Mouse (Mus musculus) MEL (cell line): Measurements from ENCODE around the gene Mff. TPM values are rescaled to one million over a fixed set of nuclear protein-coding genes. Genes with fewer than 3 reads are reported as not detected.

Source experiments
- DNase-seq: peaks from one replicate; pipeline ENCODE4 v3.0.0; 2011; ENCODE audit warnings: low read depth, low spot score
- H3K27ac ChIP-seq: 2 replicates; pipeline ENCODE4 v1.5.1; 2012; ENCODE audit warnings: low read depth, mild to moderate bottlenecking, control low read depth, low read length, moderate library complexity; ENCODE audit not compliant: control insufficient read depth
- H3K27me3 ChIP-seq, 2 experiments: fragments of 150-350 bp in 1 of 2; sonication (generic) in 1 of 2; 2 replicates each; pipeline ENCODE4 v1.6.1; 2012; ENCODE audit warnings: low read length in 2 of 2, mild to moderate bottlenecking in 2 of 2, improper control_type of control experiment in 1 of 2, moderate library complexity in 1 of 2; ENCODE audit not compliant: insufficient read depth in 2 of 2, control insufficient read depth in 1 of 2
- H3K36me3 ChIP-seq, 2 experiments: 2 replicates each; pipeline ENCODE4 v1.6.1; 2012 to 2014; ENCODE audit warnings: low read length in 2 of 2, improper control_type of control experiment in 1 of 2, inconsistent platforms in 1 of 2, mild to moderate bottlenecking in 1 of 2; ENCODE audit not compliant: insufficient read depth in 2 of 2, control insufficient read depth in 1 of 2
- H3K4me1 ChIP-seq, 2 experiments: fragments of 150-350 bp in 1 of 2; sonication (generic) in 1 of 2; 2 replicates each; pipeline ENCODE4 v1.6.1; 2012; ENCODE audit warnings: low read length in 2 of 2, improper control_type of control experiment in 1 of 2, mild to moderate bottlenecking in 1 of 2; ENCODE audit not compliant: insufficient read depth in 2 of 2, control insufficient read depth in 1 of 2
- H3K4me3 ChIP-seq, 2 experiments: fragments of 150-350 bp in 1 of 2; sonication (generic) in 1 of 2; 2 replicates each; pipeline ENCODE4 v1.5.1; 2012; ENCODE audit warnings: low read depth in 2 of 2, low read length in 2 of 2, mild to moderate bottlenecking in 2 of 2, moderate library complexity in 2 of 2, control low read depth in 1 of 2, improper control_type of control experiment in 1 of 2; ENCODE audit not compliant: control insufficient read depth in 1 of 2, insufficient read depth in 1 of 2
- H3K79me2 ChIP-seq: 2 replicates; pipeline ENCODE4 v1.6.1; 2012; ENCODE audit warnings: mild to moderate bottlenecking, low read length, moderate library complexity; ENCODE audit not compliant: control insufficient read depth, poor library complexity, insufficient read depth
- H3K9ac ChIP-seq: 2 replicates; pipeline ENCODE4 v1.6.1; 2012; ENCODE audit warnings: low read depth, mild to moderate bottlenecking, control low read depth, low read length, moderate library complexity; ENCODE audit not compliant: control insufficient read depth, poor library complexity, severe bottlenecking
- H3K9me3 ChIP-seq: fragments of 150-350 bp; sonication (generic); replicated peaks from 2 replicates; pipeline ENCODE4 v1.6.1; 2012; ENCODE audit warnings: mild to moderate bottlenecking, low read length, improper control_type of control experiment, moderate library complexity; ENCODE audit not compliant: insufficient read depth
- BHLHE40 ChIP-seq: IDR thresholded peaks from 2 replicates; pipeline ENCODE4 v1.6.1; 2012; ENCODE audit warnings: low read depth, mild to moderate bottlenecking, inconsistent platforms, low read length, improper control_type of control experiment, borderline replicate concordance
- CTCF ChIP-seq, 3 experiments: IDR thresholded peaks in 2 of 3; conservative IDR thresholded peaks in 1 of 3; 2 replicates each; pipeline ENCODE4 v1.5.1; 2011 to 2012; ENCODE audit warnings: low read length in 3 of 3, low read depth in 2 of 3, mild to moderate bottlenecking in 2 of 3, improper control_type of control experiment in 1 of 3, inconsistent platforms in 1 of 3, mixed read lengths in 1 of 3, moderate library complexity in 1 of 3; ENCODE audit not compliant: control insufficient read depth in 1 of 3, insufficient read depth in 1 of 3, poor library complexity in 1 of 3, severe bottlenecking in 1 of 3
- E2F4 ChIP-seq: IDR thresholded peaks from 2 replicates; pipeline ENCODE4 v1.6.1; 2011; ENCODE audit warnings: low read depth, low read length, improper control_type of control experiment, borderline replicate concordance
- EP300 ChIP-seq, 2 experiments: IDR thresholded peaks; 2 replicates each; pipeline ENCODE4 v1.6.1; 2011; ENCODE audit warnings: improper control_type of control experiment in 2 of 2, low read length in 2 of 2, low read depth in 1 of 2, mild to moderate bottlenecking in 1 of 2
- GABPA ChIP-seq: IDR thresholded peaks from 2 replicates; pipeline ENCODE4 v1.6.1; 2012; ENCODE audit warnings: low read depth, mild to moderate bottlenecking, inconsistent platforms, low read length, improper control_type of control experiment, moderate library complexity
- GATA1 ChIP-seq: IDR thresholded peaks from 2 replicates; pipeline ENCODE4 v1.6.1; 2011; ENCODE audit warnings: low read depth, low read length, improper control_type of control experiment
- MAFK ChIP-seq: IDR thresholded peaks from 2 replicates; pipeline ENCODE4 v1.6.1; 2011; ENCODE audit warnings: low read depth, mild to moderate bottlenecking, low read length, improper control_type of control experiment, borderline replicate concordance
- MEF2A ChIP-seq: IDR thresholded peaks from 2 replicates; pipeline ENCODE4 v1.6.1; 2014; ENCODE audit warnings: low read depth, mild to moderate bottlenecking, inconsistent platforms, low read length, improper control_type of control experiment; ENCODE audit not compliant: poor library complexity, insufficient replicate concordance, severe bottlenecking; ENCODE audit errors: extremely low read depth
- MYB ChIP-seq: IDR thresholded peaks from 2 replicates; pipeline ENCODE4 v1.6.1; 2011; ENCODE audit warnings: mild to moderate bottlenecking, low read depth, low read length, improper control_type of control experiment
- MYC ChIP-seq: IDR thresholded peaks from 2 replicates; pipeline ENCODE4 v1.6.1; 2011; ENCODE audit warnings: low read depth, mild to moderate bottlenecking, low read length, improper control_type of control experiment, moderate library complexity
- NELFE ChIP-seq: IDR thresholded peaks from 2 replicates; pipeline ENCODE4 v1.6.1; 2011; ENCODE audit warnings: low read depth, low read length, improper control_type of control experiment
- POLR2AphosphoS5 ChIP-seq: IDR thresholded peaks from 2 replicates; pipeline ENCODE4 v1.6.1; 2012; ENCODE audit warnings: low read depth, borderline replicate concordance, mild to moderate bottlenecking, inconsistent platforms, low read length, moderate library complexity, mixed read lengths
- RAD21 ChIP-seq: IDR thresholded peaks from 2 replicates; pipeline ENCODE4 v1.6.1; 2011; ENCODE audit warnings: mild to moderate bottlenecking, low read depth, low read length, improper control_type of control experiment
- RCOR1 ChIP-seq: IDR thresholded peaks from 2 replicates; pipeline ENCODE4 v1.6.1; 2012; ENCODE audit warnings: low read depth, mild to moderate bottlenecking, inconsistent platforms, low read length, improper control_type of control experiment
- SIN3A ChIP-seq: IDR thresholded peaks from 2 replicates; pipeline ENCODE4 v1.6.1; 2012; ENCODE audit warnings: low read length, improper control_type of control experiment, inconsistent platforms
- TAL1 ChIP-seq: IDR thresholded peaks from 2 replicates; pipeline ENCODE4 v1.6.1; 2012; ENCODE audit warnings: mild to moderate bottlenecking, inconsistent platforms, low read length, moderate library complexity, mixed read lengths
- TBP ChIP-seq: IDR thresholded peaks from 2 replicates; pipeline ENCODE4 v1.8.0; 2011; ENCODE audit warnings: low read depth, low read length, improper control_type of control experiment
- TCF12 ChIP-seq: IDR thresholded peaks from 2 replicates; pipeline ENCODE4 v1.6.1; 2014; ENCODE audit warnings: low read depth, mild to moderate bottlenecking, inconsistent platforms, low read length, improper control_type of control experiment, moderate library complexity
- UBTF ChIP-seq: IDR thresholded peaks from 2 replicates; pipeline ENCODE4 v1.6.1; 2012; ENCODE audit warnings: low read depth, mild to moderate bottlenecking, inconsistent platforms, low read length, improper control_type of control experiment, moderate library complexity, borderline replicate concordance; ENCODE audit not compliant: insufficient read depth
- USF1 ChIP-seq: IDR thresholded peaks from 2 replicates; pipeline ENCODE4 v1.6.1; 2014; ENCODE audit warnings: low read depth, mild to moderate bottlenecking, inconsistent platforms, low read length, improper control_type of control experiment, moderate library complexity
- USF2 ChIP-seq, 2 experiments: IDR thresholded peaks; 2 replicates each; pipeline ENCODE4 v1.6.1; 2011 to 2012; ENCODE audit warnings: improper control_type of control experiment in 2 of 2, low read length in 2 of 2, borderline replicate concordance in 1 of 2, inconsistent platforms in 1 of 2, low read depth in 1 of 2, mild to moderate bottlenecking in 1 of 2; ENCODE audit not compliant: insufficient read depth in 1 of 2
- ZMIZ1 ChIP-seq: IDR thresholded peaks from 2 replicates; pipeline ENCODE4 v1.6.1; 2012; ENCODE audit warnings: low read depth, mild to moderate bottlenecking, inconsistent platforms, low read length, improper control_type of control experiment, moderate library complexity
- polyA plus RNA-seq, 2 experiments: library from polyadenylated mRNA; stranded (reverse) in 1 of 2; unstranded in 1 of 2; fragments of >175 nt in 1 of 2; fragments of >200 nt in 1 of 2; gene quantifications; 2 replicates each; pipeline versions ENCODE4 v1.2.1 to v1.2.4; 2012; ENCODE audit warnings: low replicate concordance in 2 of 2, low read depth in 1 of 2; ENCODE audit not compliant: insufficient read length in 2 of 2, insufficient read depth in 1 of 2, missing spikeins in 1 of 2
- total RNA-seq: library from RNA; depleted of rRNA; stranded (reverse); fragments of 300-350 nt; gene quantifications from 2 replicates; pipeline ENCODE4 v1.2.3, GENCODE M21; 2012

Gene Mff
- total and polyA plus RNA-seq, 3 experiments = 86.0 to 195 TPM; not detected in 1

GRCm38 (mm10) chr1:82791105-82791504, 66.4 kb downstream of the Mff start:
- Histone ChIP-seq H3K79me2 (no peaks in the 10 kb centered on the region), H3K9me3 (no peaks in the 10 kb centered on the region), H3K9ac (no peak overlapping the region), H3K4me3 (no peak overlapping the region), H3K27me3 (no peaks in the 10 kb centered on the region), H3K36me3 (0 out of 4 replicates have a peak, but pooled peaks cover 0 to 2% of the 10 kb centered on the region in 2 experiments), H3K27ac (no peak overlapping the region), H3K4me1 (peaks cover 0 to 6% of the 10 kb centered on the region in 2 experiments; a peak in 2 of 4 replicates)
- DNase-seq = no peak
- TF ChIP-seq RAD21 (no peak), USF1 (no peak), TCF12 (no peak), EP300 (IDR thresholded peaks at IDR 0.05; ENCODE audit: low read depth in 1 of 2, low read length in 2 of 2) (no peak), NELFE (no peak), GABPA (no peak), RCOR1 (no peak)
- TF ChIP-seq, all 39 proteins: peak for 0

DNA sequence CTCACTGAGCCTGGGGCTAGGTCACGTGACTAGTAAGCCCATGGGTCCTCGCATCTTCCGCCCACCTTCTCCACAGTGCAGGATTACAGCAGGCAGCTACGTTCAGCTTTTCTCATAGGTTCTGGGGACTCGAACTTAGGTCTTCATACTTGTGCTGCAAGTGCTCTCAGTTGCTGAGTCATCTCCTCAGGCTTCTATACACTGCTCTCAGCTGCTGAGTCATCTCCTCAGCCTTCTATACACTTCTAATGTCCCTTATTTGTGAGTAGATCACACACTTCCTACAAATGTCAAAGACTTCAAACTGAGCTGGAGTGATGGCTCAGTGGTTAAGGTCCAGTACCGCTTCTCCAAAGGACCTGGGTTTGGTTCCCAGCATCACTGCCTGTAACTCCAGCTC, 67.5 kb downstream of the Mff start:
- no peaks in the 10 kb centered on the region for H3K79me2 ChIP-seq

GRCm38 (mm10) chr1:82793110-82793509, 68.4 kb downstream of the Mff start:
- Histone ChIP-seq H3K27me3 (no peaks in the 10 kb centered on the region), H3K9me3 (no peaks in the 10 kb centered on the region), H3K4me1 (peaks cover 0 to 3% of the 10 kb centered on the region in 2 experiments; a peak in 1 of 4 replicates), H3K36me3 (no peaks in the 10 kb centered on the region), H3K27ac (no peak overlapping the region), H3K79me2 (no peaks in the 10 kb centered on the region), H3K4me3 (no peak overlapping the region), H3K9ac (no peak overlapping the region)
- DNase-seq = no peak
- TF ChIP-seq MEF2A (no peak), NELFE (no peak), E2F4 (no peak), EP300 (IDR thresholded peaks at IDR 0.05; ENCODE audit: low read depth in 1 of 2, low read length in 2 of 2) (no peak), SIN3A (no peak), TBP (no peak), MYC (no peak), TCF12 (no peak), BHLHE40 (no peak), CTCF (IDR thresholded peaks at IDR 0.05 in 2 of 3, conservative IDR thresholded peaks at IDR 0.05 in 1 of 3; ENCODE audit: control insufficient read depth in 1 of 3, insufficient read depth in 1 of 3, low read depth in 2 of 3, low read length in 3 of 3, poor library complexity in 1 of 3, severe bottlenecking in 1 of 3) (no peak), ZMIZ1 (no peak), UBTF (no peak), TAL1 (no peak), RAD21 (no peak)

More for the DNA sequence above, 67.5 kb downstream of the Mff start:
- Histone ChIP-seq H3K4me1 (peaks cover 0 to 6% of the 10 kb centered on the region in 2 experiments; a peak in 2 of 4 replicates), H3K27me3 (no peaks in the 10 kb centered on the region), H3K4me3 (no peak overlapping the region), H3K9me3 (no peaks in the 10 kb centered on the region), H3K36me3 (0 out of 4 replicates have a peak, but pooled peaks cover 0 to 2% of the 10 kb centered on the region in 2 experiments), H3K27ac (no peak overlapping the region), H3K9ac (no peak overlapping the region)
- DNase-seq = peak; percentile 39
- TF ChIP-seq USF1 (no peak), GATA1 (no peak), MAFK (no peak), GABPA (no peak), MYB (no peak), POLR2AphosphoS5 (no peak), TCF12 (no peak), E2F4 (no peak), BHLHE40 (no peak), USF2 (IDR thresholded peaks at IDR 0.05; ENCODE audit: borderline replicate concordance in 1 of 2, insufficient read depth in 1 of 2, low read depth in 1 of 2, low read length in 2 of 2) (no peak)
